Mouse (Mus musculus) heart, embryonic 13.5 days (tissue): ENCODE measurements at regions not wholly inside any gene's neighbourhood (a gene's known extent, or its start where the extent isn't known, plus 50 kb on each side); places are given as distances from the start of the nearest gene placed in this dataset.

ENCODE experiments used
- ATAC-seq: fragments of 200-750 bp; cut with Nextera tagmentation; 2 replicates; pipeline ENCODE4 v1.8.0; 2017; ENCODE audit warnings: moderate TSS enrichment; ENCODE audit not compliant: insufficient number of reproducible peaks, low FRiP score, low TSS enrichment; ENCODE audit errors: extremely low read depth
- H3K27ac ChIP-seq: fragments of 300-500 bp; sonication (generic); replicated peaks from 2 replicates; pipeline ENCODE4 v1.5.1; 2015; ENCODE audit warnings: moderate library complexity, mild to moderate bottlenecking, inconsistent platforms
- H3K27me3 ChIP-seq: fragments of 300-500 bp; sonication (generic); replicated peaks from 2 replicates; pipeline ENCODE4 v1.6.1; 2015; ENCODE audit warnings: mild to moderate bottlenecking, inconsistent platforms
- H3K36me3 ChIP-seq: fragments of 300-500 bp; sonication (generic); 2 replicates; pipeline ENCODE4 v1.6.1; 2015; ENCODE audit warnings: mild to moderate bottlenecking, inconsistent platforms
- H3K4me1 ChIP-seq: fragments of 300-500 bp; sonication (generic); 2 replicates; pipeline ENCODE4 v1.6.1; 2015; ENCODE audit warnings: inconsistent platforms
- H3K4me2 ChIP-seq: fragments of 300-500 bp; sonication (generic); 2 replicates; pipeline ENCODE4 v1.6.1; 2015; ENCODE audit warnings: inconsistent platforms, mild to moderate bottlenecking, moderate library complexity
- H3K4me3 ChIP-seq: fragments of 300-500 bp; sonication (generic); 2 replicates; pipeline ENCODE4 v1.5.1; 2015; ENCODE audit warnings: moderate library complexity, mild to moderate bottlenecking, inconsistent platforms
- H3K9ac ChIP-seq: fragments of 300-500 bp; sonication (generic); 2 replicates; pipeline ENCODE4 v1.6.1; 2015; ENCODE audit warnings: inconsistent platforms, mild to moderate bottlenecking, moderate library complexity
- H3K9me3 ChIP-seq: fragments of 300-500 bp; sonication (generic); 2 replicates; pipeline ENCODE4 v1.6.1; 2016; ENCODE audit warnings: inconsistent platforms
- WGBS: fragments of 180-500 bp; shearing (Covaris S2); methylation state at CpG from one replicate; pipeline ENCODE4 v1.1.7; 2015; ENCODE audit warnings: mixed read lengths; 5-methylcytosine and 5-hydroxymethylcytosine counted together

DNA sequence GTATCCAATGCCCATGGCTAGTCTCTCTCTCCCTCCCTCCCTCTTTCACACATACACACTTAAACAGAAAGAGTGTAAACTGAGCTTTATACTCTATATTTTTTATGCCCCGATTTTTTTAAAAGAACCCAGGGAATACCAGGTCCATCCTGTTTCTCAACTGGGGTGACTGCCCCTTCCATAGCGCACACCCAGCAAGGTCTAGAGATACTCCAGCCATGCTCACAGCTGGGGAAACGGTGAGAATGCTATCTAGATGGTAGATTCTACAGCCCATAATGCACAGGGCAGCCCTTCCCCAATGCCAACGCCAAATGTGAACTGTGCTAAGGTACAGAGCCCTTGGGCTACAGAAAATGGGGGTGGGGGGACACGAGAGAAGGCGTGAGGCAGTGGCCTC, 51.2 kb upstream of the Tln2 start:
- WGBS = 91% methylated on average over 6 of the region's 6 CpGs
- Histone ChIP-seq H3K27ac (no peak overlapping the region), H3K36me3 (no peaks in the 10 kb centered on the region)

DNA sequence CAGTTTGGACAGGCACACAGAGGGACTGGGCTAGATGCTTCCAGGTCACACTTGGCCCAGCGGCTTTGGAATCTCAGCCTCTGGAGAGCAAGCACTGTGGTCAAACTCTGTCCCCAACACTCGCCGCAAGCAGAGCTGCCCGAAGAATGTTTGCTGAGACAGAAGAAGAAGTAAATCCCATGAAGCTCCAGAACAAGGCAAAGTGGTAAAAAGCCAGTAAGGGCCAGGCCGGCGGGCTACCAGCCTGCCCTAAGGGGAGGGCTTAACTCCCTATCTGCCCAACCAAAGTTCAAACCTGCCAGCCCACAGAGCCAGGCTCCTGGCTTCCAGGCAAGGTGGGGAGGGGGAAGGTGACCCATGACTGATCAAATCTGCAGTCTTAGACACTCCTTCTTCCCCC, 52.2 kb upstream of the Tln2 start:
- no peak for ATAC-seq
- H3K4me2 ChIP-seq = no peak overlapping the region
- 70% methylated on average over 6 of the region's 6 CpGs for WGBS
- no peaks in the 10 kb centered on the region for H3K9me3 ChIP-seq
- H3K27me3 ChIP-seq = no peaks in the 10 kb centered on the region
- H3K4me1 ChIP-seq = peaks cover 34% of the 10 kb centered on the region
- H3K36me3 ChIP-seq = no peaks in the 10 kb centered on the region
- H3K4me3 ChIP-seq = no peak overlapping the region
- H3K27ac ChIP-seq = no peak overlapping the region
- H3K9ac ChIP-seq = no peak overlapping the region

More for the DNA sequence above, 51.2 kb upstream of the Tln2 start:
- no peaks in the 10 kb centered on the region for H3K27me3 ChIP-seq
- H3K4me2 ChIP-seq = no peak overlapping the region
- H3K4me1 ChIP-seq = peaks cover 39% of the 10 kb centered on the region
- no peak for ATAC-seq
- H3K9me3 ChIP-seq = no peaks in the 10 kb centered on the region
- no peak overlapping the region for H3K9ac ChIP-seq
- H3K4me3 ChIP-seq = no peak overlapping the region

GRCm38 (mm10) chr9:67612101-67612500, 52.6 kb upstream of the Tln2 start:
- ATAC-seq = no peak
- H3K4me3 ChIP-seq = no peak overlapping the region
- no peaks in the 10 kb centered on the region for H3K36me3 ChIP-seq
- no peaks in the 10 kb centered on the region for H3K27me3 ChIP-seq
- H3K9ac ChIP-seq = no peak overlapping the region
- WGBS = 88% methylated on average over 2 of the region's 2 CpGs
- H3K4me2 ChIP-seq = no peak overlapping the region
- no peak overlapping the region for H3K27ac ChIP-seq
- H3K9me3 ChIP-seq = no peaks in the 10 kb centered on the region
- peaks cover 39% of the 10 kb centered on the region for H3K4me1 ChIP-seq

- H3K4me1 ChIP-seq = peaks cover 33% of the 10 kb centered on the region
- H3K9me3 ChIP-seq = no peaks in the 10 kb centered on the region
- no peak overlapping the region for H3K27ac ChIP-seq
- no peak overlapping the region for H3K4me2 ChIP-seq
- H3K4me3 ChIP-seq = no peak overlapping the region
- 76% methylated on average over 2 of the region's 2 CpGs for WGBS
- 0 out of 2 replicates have a peak, but pooled peaks cover 2% of the 10 kb centered on the region for H3K27me3 ChIP-seq
- no peak for ATAC-seq
- H3K36me3 ChIP-seq = no peaks in the 10 kb centered on the region
- no peak overlapping the region for H3K9ac ChIP-seq
Observed at GRCm38 (mm10) chr9:67614068-67614727, 54.7 kb upstream of the Tln2 start.

- no peaks in the 10 kb centered on the region for H3K36me3 ChIP-seq
- H3K4me2 ChIP-seq = no peak overlapping the region
- H3K9me3 ChIP-seq = no peaks in the 10 kb centered on the region
- peaks cover 33% of the 10 kb centered on the region for H3K4me1 ChIP-seq
- no peak overlapping the region for H3K27ac ChIP-seq
- H3K9ac ChIP-seq = no peak overlapping the region
- H3K4me3 ChIP-seq = no peak overlapping the region
- ATAC-seq = no peak
- H3K27me3 ChIP-seq = 0 out of 2 replicates have a peak, but pooled peaks cover 2% of the 10 kb centered on the region
- WGBS = 76% methylated on average over 2 of the region's 2 CpGs
Observed at GRCm38 (mm10) chr9:67616207-67616606, 56.7 kb upstream of the Tln2 start.

DNA sequence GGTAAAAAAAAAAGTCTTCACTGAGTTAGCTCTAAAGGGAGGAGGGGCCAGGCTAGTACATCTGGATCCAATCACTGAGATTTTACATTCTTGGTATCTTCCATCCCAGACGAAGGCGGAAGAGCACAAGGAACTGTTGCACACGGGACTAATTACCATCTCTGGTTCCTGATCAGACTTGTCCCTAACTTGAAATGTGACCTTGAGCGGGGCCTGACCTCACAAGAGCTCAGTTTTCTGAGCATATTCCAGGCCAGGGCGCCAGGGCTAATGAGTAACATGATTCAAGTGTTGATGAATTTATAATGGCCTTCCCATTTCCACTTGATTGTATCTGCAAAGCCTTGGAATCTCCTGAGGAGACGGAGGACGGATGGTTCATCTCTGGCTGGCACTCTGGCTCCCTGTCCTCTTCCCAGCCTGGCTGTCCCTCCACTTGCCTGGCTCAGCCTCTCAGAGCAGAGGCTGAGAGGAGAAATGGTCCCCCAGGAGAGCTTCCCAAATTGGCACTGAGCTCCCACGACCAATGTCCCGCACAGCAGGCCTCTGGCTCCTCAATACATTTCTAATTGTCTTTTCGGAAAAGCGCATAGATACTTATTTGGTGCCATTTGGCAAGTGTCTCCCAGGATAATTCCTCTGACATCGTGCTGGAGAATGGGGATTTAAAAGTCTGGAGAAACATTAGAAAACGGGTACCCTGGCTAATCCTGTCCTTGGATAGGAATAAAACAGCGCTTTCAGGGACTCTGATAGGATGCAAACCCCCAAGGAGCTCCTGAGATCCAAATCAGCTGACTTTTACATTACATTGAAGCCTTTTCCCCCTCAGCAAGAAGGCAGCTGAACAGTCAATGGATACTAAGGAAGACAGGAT, 58.1 kb upstream of the Tln2 start:
- Histone ChIP-seq H3K4me3 (no peak overlapping the region), H3K27ac (0 out of 2 replicates have a peak overlapping the region, but pooled peaks have one; percentile 24), H3K27me3 (peaks cover 2% of the 10 kb centered on the region; the same call in 1 of the 2 replicates), H3K9me3 (no peaks in the 10 kb centered on the region), H3K9ac (no peak overlapping the region), H3K4me2 (no peak overlapping the region), H3K4me1 (peaks cover 33% of the 10 kb centered on the region), H3K36me3 (no peaks in the 10 kb centered on the region)
- ATAC-seq = no peak
- WGBS = 46% methylated on average over 14 of the region's 14 CpGs

DNA sequence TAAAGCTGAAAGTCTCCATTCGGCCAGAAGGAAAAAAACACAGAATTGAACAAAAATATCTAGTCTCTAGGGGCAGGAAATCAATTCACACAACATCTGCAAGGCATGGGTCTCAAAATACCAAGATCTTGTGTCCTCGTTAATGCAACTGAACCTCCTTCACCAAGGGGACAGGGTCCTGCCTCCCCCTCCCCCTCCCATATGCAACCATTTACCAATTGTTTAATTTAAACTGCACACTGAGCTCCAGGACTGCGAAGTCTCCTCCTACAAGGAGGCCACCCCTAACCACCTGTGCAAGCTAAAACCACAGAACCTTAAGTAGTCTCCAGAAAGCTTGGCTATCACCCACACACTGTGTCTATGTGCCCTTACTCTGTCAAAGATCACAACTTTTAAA, 61.4 kb upstream of the Tln2 start:
- H3K27ac ChIP-seq = no peak overlapping the region
- no peak overlapping the region for H3K9ac ChIP-seq
- peaks cover 28% of the 10 kb centered on the region for H3K4me1 ChIP-seq
- H3K4me3 ChIP-seq = no peak overlapping the region
- H3K27me3 ChIP-seq = peaks cover 2% of the 10 kb centered on the region; the same call in 1 of the 2 replicates
- ATAC-seq = no peak
- H3K36me3 ChIP-seq = no peaks in the 10 kb centered on the region
- 72% methylated on average over 3 of the region's 3 CpGs for WGBS
- no peaks in the 10 kb centered on the region for H3K9me3 ChIP-seq
- H3K4me2 ChIP-seq = no peak overlapping the region

- H3K9me3 ChIP-seq = no peaks in the 10 kb centered on the region
- peaks cover 27% of the 10 kb centered on the region for H3K27me3 ChIP-seq
- H3K36me3 ChIP-seq = no peaks in the 10 kb centered on the region
- 73% methylated on average over 2 of the region's 2 CpGs for WGBS
- H3K27ac ChIP-seq = no peak overlapping the region
- no peak overlapping the region for H3K4me3 ChIP-seq
- no peak for ATAC-seq
- H3K9ac ChIP-seq = no peak overlapping the region
- H3K4me1 ChIP-seq = peaks cover 55% of the 10 kb centered on the region
- no peak overlapping the region for H3K4me2 ChIP-seq
Observed at GRCm38 (mm10) chr9:67627196-67627595, 67.7 kb upstream of the Tln2 start.

DNA sequence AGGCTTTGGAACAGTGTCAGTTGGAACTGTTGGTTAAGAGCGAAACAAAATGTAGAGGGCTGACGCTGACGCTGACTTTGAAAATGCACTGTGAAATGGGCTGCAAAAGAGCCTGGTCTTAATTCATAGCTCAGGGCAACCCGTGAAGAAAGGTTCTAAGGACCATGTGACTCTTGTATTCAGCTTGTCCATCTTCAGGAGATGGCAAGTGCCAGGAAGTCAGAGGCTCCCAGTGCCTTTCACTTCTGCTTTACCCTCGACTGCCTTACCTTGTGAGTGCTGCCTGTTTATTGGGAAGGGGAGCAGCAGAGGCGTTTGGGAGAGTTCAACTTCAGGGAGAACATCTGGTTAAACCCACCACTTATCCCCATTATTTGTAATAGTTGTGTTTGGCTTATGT, 70.1 kb upstream of the Tln2 start:
- peak overlapping the region; percentile 33; the same call in 1 of the 2 replicates for H3K27ac ChIP-seq
- no peaks in the 10 kb centered on the region for H3K36me3 ChIP-seq
- H3K9me3 ChIP-seq = no peaks in the 10 kb centered on the region
- H3K9ac ChIP-seq = peak overlapping the region; percentile 61; the same call in 1 of the 2 replicates
- 6% methylated on average over 6 of the region's 6 CpGs for WGBS
- peak overlapping the region; percentile 29 for H3K4me3 ChIP-seq
- H3K4me2 ChIP-seq = peak overlapping the region; percentile 63
- ATAC-seq = no peak
- peaks cover 31% of the 10 kb centered on the region for H3K27me3 ChIP-seq
- H3K4me1 ChIP-seq = peaks cover 58% of the 10 kb centered on the region

GRCm38 (mm10) chr9:67630173-67630572, 70.7 kb upstream of the Tln2 start:
- Histone ChIP-seq H3K27me3 (peaks cover 34% of the 10 kb centered on the region), H3K36me3 (no peaks in the 10 kb centered on the region), H3K4me2 (no peak overlapping the region), H3K9me3 (no peaks in the 10 kb centered on the region), H3K4me1 (peaks cover 58% of the 10 kb centered on the region), H3K9ac (peak overlapping the region; percentile 47; the same call in 1 of the 2 replicates), H3K4me3 (no peak overlapping the region), H3K27ac (peak overlapping the region; percentile 50)
- ATAC-seq = no peak
- 47% methylated on average over 3 of the region's 3 CpGs for WGBS

DNA sequence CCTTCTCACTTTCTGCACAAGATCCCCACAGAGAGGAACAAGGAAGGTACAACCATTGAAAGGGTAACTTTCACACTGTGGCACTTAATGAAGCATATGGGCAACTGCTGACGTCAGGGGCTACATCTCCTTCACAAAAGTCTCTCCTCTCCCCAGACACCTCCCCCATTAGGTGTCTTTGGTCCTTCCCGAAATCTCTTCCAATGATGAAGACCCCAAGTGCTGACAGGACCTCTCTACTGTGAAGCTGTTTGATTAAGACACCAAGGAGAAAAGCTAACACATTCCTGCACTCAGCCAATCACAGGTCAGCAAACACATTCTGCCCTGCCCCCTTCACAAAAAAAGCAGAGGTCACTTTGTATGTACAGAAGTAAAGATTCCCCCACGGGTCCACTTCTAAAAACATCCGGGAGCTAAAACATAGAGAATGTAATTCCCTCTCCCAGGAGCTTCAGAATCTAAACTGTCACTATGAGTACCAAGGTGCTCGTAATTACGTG, 72.3 kb upstream of the Tln2 start:
- 3% methylated on average over 6 of the region's 6 CpGs for WGBS
- no peak for ATAC-seq
- H3K4me2 ChIP-seq = peak overlapping the region; percentile 94
- H3K9me3 ChIP-seq = no peaks in the 10 kb centered on the region
- peak overlapping the region; percentile 84 for H3K27ac ChIP-seq
- peak overlapping the region; percentile 93 for H3K9ac ChIP-seq
- peaks cover 44% of the 10 kb centered on the region for H3K27me3 ChIP-seq
- peaks cover 45% of the 10 kb centered on the region for H3K4me1 ChIP-seq
- no peaks in the 10 kb centered on the region for H3K36me3 ChIP-seq
- peak overlapping the region; percentile 89 for H3K4me3 ChIP-seq
